Mouse (Mus musculus): ENCODE measurements around the gene Cul1. TPM values are rescaled to one million over a fixed set of nuclear protein-coding genes. Genes with fewer than 3 reads are reported as not detected.

Cul1 gene
- polyA plus RNA-seq, 1 experiment from 2014 or later, result 205 TPM

GRCm38 (mm10) chr6:47565326-47566035 is 112.3 kb downstream of the Cul1 start:
- Histone ChIP-seq H3K9me3 (ENCODE audit: control insufficient read depth, low read length) (no peaks in the 10 kb centered on the region), H3K4me1 (ENCODE audit: control insufficient read depth, insufficient read depth, low read length) (no peaks in the 10 kb centered on the region), H3K4me3 (ENCODE audit: low read depth, low read length) (no peak overlapping the region), H3K9ac (ENCODE audit: low read length) (no peak overlapping the region), H3K27me3 (ENCODE audit: control insufficient read depth, insufficient read depth, low read length) (no peaks in the 10 kb centered on the region), H3K27ac (ENCODE audit: low read depth, low read length) (no peak overlapping the region), H3K36me3 (ENCODE audit: control insufficient read depth, insufficient read depth, low read length) (peaks cover 19% of the 10 kb centered on the region), H3K4me2 (no peak overlapping the region)
- DNase-seq (ENCODE audit: low spot score, missing footprints) (no peak), ATAC-seq (ENCODE audit: low FRiP score) (no peak)
- 97% methylated on average over 1 of the region's 1 CpGs for WGBS

- H3K36me3 ChIP-seq (ENCODE audit: control insufficient read depth, insufficient read depth, low read length), result peaks cover 13% of the 10 kb centered on the region
- no peak overlapping the region for H3K4me3 ChIP-seq (ENCODE audit: low read depth, low read length)
- H3K4me2 ChIP-seq, result no peak overlapping the region
- no peaks in the 10 kb centered on the region for H3K27me3 ChIP-seq (ENCODE audit: control insufficient read depth, insufficient read depth, low read length)
- ATAC-seq (ENCODE audit: low FRiP score) (no peak), DNase-seq (ENCODE audit: low spot score, missing footprints) (no peak)
- H3K4me1 ChIP-seq (ENCODE audit: control insufficient read depth, insufficient read depth, low read length), result no peaks in the 10 kb centered on the region
- no peak overlapping the region for H3K9ac ChIP-seq (ENCODE audit: low read length)
- no peak overlapping the region for H3K27ac ChIP-seq (ENCODE audit: low read depth, low read length)
- H3K9me3 ChIP-seq (ENCODE audit: control insufficient read depth, low read length), result no peaks in the 10 kb centered on the region
- 89% methylated on average over 2 of the region's 2 CpGs for WGBS
Observed at GRCm38 (mm10) chr6:47572887-47573286, 119.7 kb downstream of the Cul1 start.

Other genes starting within 250 kb of the Cul1 start
- 192 and 200 TPM in 2 replicates for gene Ezh2, start 141.9 kb downstream of the Cul1 start, polyA plus RNA-seq (2014; fragmentation: Nextera tagmentation; extraction: Ambion mirVana)

Data from midbrain, embryonic 11.5 days (tissue).